In the genomic region with DNA sequence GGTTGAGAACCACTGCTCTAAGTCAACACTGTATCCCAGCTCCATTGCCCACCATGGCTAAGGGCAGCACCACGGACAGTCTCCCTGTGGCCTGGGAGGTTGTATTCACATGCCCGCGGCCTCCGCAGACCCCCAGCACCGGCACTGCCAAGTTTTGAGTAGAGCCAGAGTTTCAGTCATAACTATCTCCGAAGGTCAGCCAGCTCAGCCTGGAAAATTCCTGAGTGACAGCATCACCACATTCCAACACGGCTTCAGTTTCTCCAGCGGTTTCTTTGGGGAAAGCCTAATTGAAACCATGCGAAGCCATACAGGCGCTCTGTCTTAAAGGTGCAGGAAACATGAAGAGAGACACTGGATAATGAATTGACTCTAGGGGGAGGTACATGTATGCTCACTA, we compare ENCODE assay signal across 8 mouse cellular contexts.
DNase-seq lines count a peak whose midpoint lies in the region; ATAC-seq and TF ChIP-seq lines count a peak whose summit lies in the region.

No protein-coding gene starts in this region.

- no peak for TF ChIP-seq CTCF in intestine, postnatal 0 days (IDR thresholded peaks at IDR 0.05; ENCODE audit: low read depth)

- peak overlapping the region; percentile 49 for H3K27ac ChIP-seq in intestine, embryonic 14.5 days (ENCODE audit: low read depth)
- no peak overlapping the region for H3K27ac ChIP-seq in intestine, postnatal 0 days (ENCODE audit: low read depth, low read length)
- H3K27ac ChIP-seq in embryonic facial prominence, embryonic 15.5 days (replicated peaks), result peak overlapping the region; percentile 52

- no peak overlapping the region for H3K4me3 ChIP-seq in intestine, embryonic 14.5 days (ENCODE audit: low read depth, low read length)
- H3K4me3 ChIP-seq in intestine, postnatal 0 days (ENCODE audit: low read depth, low read length), result no peak overlapping the region
- H3K4me3 ChIP-seq in embryonic facial prominence, embryonic 15.5 days (replicated peaks), result no peak overlapping the region

- H3K27me3 ChIP-seq in intestine, embryonic 14.5 days (replicated peaks; ENCODE audit: control insufficient read depth, insufficient read depth, low read length), result no peaks in the 10 kb centered on the region
- no peaks in the 10 kb centered on the region for H3K27me3 ChIP-seq in intestine, postnatal 0 days (replicated peaks; ENCODE audit: control insufficient read depth, insufficient read depth, low read length)
- H3K27me3 ChIP-seq in embryonic facial prominence, embryonic 15.5 days, result no peaks in the 10 kb centered on the region

- WGBS in intestine, embryonic 14.5 days, result 7% methylated on average over 10 of the region's 10 CpGs
- WGBS in intestine, postnatal 0 days, result 18% methylated on average over 10 of the region's 10 CpGs
- 3% methylated on average over 10 of the region's 10 CpGs for WGBS in embryonic facial prominence, embryonic 15.5 days

- H3K9me3 ChIP-seq in intestine, embryonic 14.5 days (ENCODE audit: control insufficient read depth, low read length), result 0 out of 2 replicates have a peak, but pooled peaks cover 3% of the 10 kb centered on the region
- no peaks in the 10 kb centered on the region for H3K9me3 ChIP-seq in intestine, postnatal 0 days (ENCODE audit: control insufficient read depth)
- no peaks in the 10 kb centered on the region for H3K9me3 ChIP-seq in embryonic facial prominence, embryonic 15.5 days (replicated peaks)

- H3K9ac ChIP-seq in intestine, embryonic 14.5 days (ENCODE audit: low read length), result no peak overlapping the region
- H3K9ac ChIP-seq in intestine, postnatal 0 days (ENCODE audit: low read depth, low read length), result no peak overlapping the region
- no peak overlapping the region for H3K9ac ChIP-seq in embryonic facial prominence, embryonic 15.5 days

- H3K4me2 ChIP-seq in intestine, embryonic 14.5 days (ENCODE audit: low read length), result no peak overlapping the region
- no peak overlapping the region for H3K4me2 ChIP-seq in intestine, postnatal 0 days (replicated peaks; ENCODE audit: low read depth)
- peak overlapping the region; percentile 28 for H3K4me2 ChIP-seq in embryonic facial prominence, embryonic 15.5 days (replicated peaks)

- peak; percentile 62; the same call in 1 of the 2 replicates for ATAC-seq in intestine, embryonic 14.5 days (replicated peaks; ENCODE audit: low FRiP score, low TSS enrichment, low read depth)
- ATAC-seq in intestine, postnatal 0 days, result no peak
- ATAC-seq in embryonic facial prominence, embryonic 15.5 days (ENCODE audit: insufficient number of reproducible peaks, low FRiP score, low TSS enrichment, low read depth), result peak; percentile 89

- DNase-seq in intestine, embryonic 14.5 days (ENCODE audit: low spot score), result peak; percentile 70
- peak; percentile 88 for DNase-seq in hindlimb bud, embryonic 11.5 days (ENCODE audit: extremely low spot score, low read depth, low spot score)
- DNase-seq in lung, postnatal 10 days, result peak; percentile 80
- DNase-seq in spleen, adult 12 weeks (ENCODE audit: low spot score), result no peak
- no peak for DNase-seq in frontal cortex, postnatal 14 days (ENCODE audit: low spot score in 2 of 2)
- no peak for DNase-seq in thymus, postnatal 25 days

- peaks cover 26% of the 10 kb centered on the region for H3K4me1 ChIP-seq in intestine, embryonic 14.5 days (replicated peaks; ENCODE audit: control insufficient read depth, insufficient read depth, low read length)
- 0 out of 2 replicates have a peak, but pooled peaks cover 2% of the 10 kb centered on the region for H3K4me1 ChIP-seq in intestine, postnatal 0 days (replicated peaks; ENCODE audit: control insufficient read depth, insufficient read depth, low read length)
- H3K4me1 ChIP-seq in embryonic facial prominence, embryonic 15.5 days, result peaks cover 46% of the 10 kb centered on the region

- no peaks in the 10 kb centered on the region for H3K36me3 ChIP-seq in intestine, embryonic 14.5 days (ENCODE audit: control insufficient read depth, insufficient read depth, low read length)
- H3K36me3 ChIP-seq in intestine, postnatal 0 days (ENCODE audit: control insufficient read depth, insufficient read depth), result no peaks in the 10 kb centered on the region
- H3K36me3 ChIP-seq in embryonic facial prominence, embryonic 15.5 days, result no peaks in the 10 kb centered on the region

Comparison
In these comparisons a context has a peak if more than half of its experiments do, and no peak if none do; other contexts are left out.
1. DNase-seq: peak in intestine, embryonic 14.5 days (single experiment), hindlimb bud, embryonic 11.5 days (single experiment) and lung, postnatal 10 days (single experiment); none in spleen, adult 12 weeks (single experiment), frontal cortex, postnatal 14 days (0 of 2) and thymus, postnatal 25 days (single experiment).